Mouse (Mus musculus) intestine, postnatal 0 days (tissue): ENCODE measurements around the gene Nufip2. TPM values are rescaled to one million over a fixed set of nuclear protein-coding genes. Genes with fewer than 3 reads are reported as not detected.

Experiments
- ATAC-seq: fragments of 200-750 bp; cut with Nextera tagmentation; 2 replicates; pipeline ENCODE4 v1.8.0; 2017; ENCODE audit warnings: mild to moderate bottlenecking, moderate TSS enrichment, moderate library complexity
- H3K27ac ChIP-seq: fragments of 300-500 bp; sonication (generic); 2 replicates; pipeline ENCODE4 v1.5.1; 2014; ENCODE audit warnings: mild to moderate bottlenecking, low read depth, low read length, moderate library complexity
- H3K27me3 ChIP-seq: fragments of 300-500 bp; sonication (generic); replicated peaks from 2 replicates; pipeline ENCODE4 v1.6.1; 2014; ENCODE audit warnings: low read length, mixed read lengths; ENCODE audit not compliant: control insufficient read depth, insufficient read depth
- H3K36me3 ChIP-seq: fragments of 300-500 bp; sonication (generic); 2 replicates; pipeline ENCODE4 v1.6.1; 2014; ENCODE audit warnings: mild to moderate bottlenecking, moderate library complexity; ENCODE audit not compliant: control insufficient read depth, insufficient read depth
- H3K4me1 ChIP-seq: fragments of 300-500 bp; sonication (generic); replicated peaks from 2 replicates; pipeline ENCODE4 v1.6.1; 2014; ENCODE audit warnings: antibody characterized with exemption, low read length, mixed read lengths; ENCODE audit not compliant: control insufficient read depth, insufficient read depth
- H3K4me2 ChIP-seq: fragments of 300-500 bp; sonication (generic); replicated peaks from 2 replicates; pipeline ENCODE4 v1.6.1; 2014; ENCODE audit warnings: low read depth, mild to moderate bottlenecking, moderate library complexity
- H3K4me3 ChIP-seq: fragments of 300-500 bp; sonication (generic); 2 replicates; pipeline ENCODE4 v1.5.1; 2014; ENCODE audit warnings: low read depth, low read length
- H3K9ac ChIP-seq: fragments of 300-500 bp; sonication (generic); 2 replicates; pipeline ENCODE4 v1.6.1; 2014; ENCODE audit warnings: mild to moderate bottlenecking, low read depth, low read length
- H3K9me3 ChIP-seq: fragments of 300-500 bp; sonication (generic); 2 replicates; pipeline ENCODE4 v1.6.1; 2016; ENCODE audit warnings: mixed run types; ENCODE audit not compliant: control insufficient read depth
- CTCF ChIP-seq: sonication (generic); IDR thresholded peaks from 2 replicates; pipeline ENCODE4 v1.5.1; 2016; ENCODE audit warnings: low read depth, mild to moderate bottlenecking, control low read depth, antibody characterized with exemption, moderate library complexity
- WGBS: fragments of 180-500 bp; shearing (Covaris S2); extraction: QIAGEN DNeasy Blood & Tissue Kit; methylation state at CpG from one replicate; pipeline ENCODE4 v1.1.7; 2014; 5-methylcytosine and 5-hydroxymethylcytosine counted together
- polyA plus RNA-seq: library from polyadenylated mRNA; unstranded; fragments of >200 nt; fragmentation: Nextera tagmentation; extraction: Ambion mirVana; gene quantifications from 2 replicates; pipeline ENCODE4 v1.2.1, GENCODE M21; 2015

Gene Nufip2
- polyA plus RNA-seq, 1 experiment from 2014 or later: 4.6 TPM

- no peaks in the 10 kb centered on the region for H3K27me3 ChIP-seq
- no peak for ATAC-seq
- H3K9ac ChIP-seq: no peak overlapping the region
- no peaks in the 10 kb centered on the region for H3K36me3 ChIP-seq
- H3K4me2 ChIP-seq: no peak overlapping the region
- TF ChIP-seq CTCF: no peak
- 80% methylated on average over 5 of the region's 5 CpGs for WGBS
- no peaks in the 10 kb centered on the region for H3K9me3 ChIP-seq
- no peak overlapping the region for H3K27ac ChIP-seq
- no peaks in the 10 kb centered on the region for H3K4me1 ChIP-seq
- no peak overlapping the region for H3K4me3 ChIP-seq
Observed at GRCm38 (mm10) chr11:77748996-77749395, 63.0 kb downstream of the Nufip2 start.

- 43% methylated on average over 5 of the region's 5 CpGs for WGBS
- H3K27me3 ChIP-seq: no peaks in the 10 kb centered on the region
Observed at GRCm38 (mm10) chr11:77752525-77752924, 66.6 kb downstream of the Nufip2 start.

GRCm38 (mm10) chr11:77753469-77753868 is 67.5 kb downstream of the Nufip2 start:
- TF ChIP-seq CTCF: no peak
- H3K9me3 ChIP-seq: no peaks in the 10 kb centered on the region
- no peak overlapping the region for H3K4me2 ChIP-seq
- H3K9ac ChIP-seq: no peak overlapping the region
- no peaks in the 10 kb centered on the region for H3K36me3 ChIP-seq
- H3K4me3 ChIP-seq: no peak overlapping the region
- ATAC-seq: no peak
- no peaks in the 10 kb centered on the region for H3K27me3 ChIP-seq
- no peaks in the 10 kb centered on the region for H3K4me1 ChIP-seq
- 81% methylated on average over 3 of the region's 3 CpGs for WGBS
- no peak overlapping the region for H3K27ac ChIP-seq

More at GRCm38 (mm10) chr11:77752525-77752924, 66.6 kb downstream of the Nufip2 start:
- Histone ChIP-seq H3K4me2 (no peak overlapping the region), H3K4me1 (no peaks in the 10 kb centered on the region), H3K4me3 (no peak overlapping the region), H3K9me3 (no peaks in the 10 kb centered on the region), H3K27ac (no peak overlapping the region), H3K36me3 (no peaks in the 10 kb centered on the region), H3K9ac (no peak overlapping the region)
- no peak for TF ChIP-seq CTCF
- peak; percentile 60 for ATAC-seq

- Histone ChIP-seq H3K4me3 (no peak overlapping the region), H3K9me3 (no peaks in the 10 kb centered on the region), H3K27me3 (no peaks in the 10 kb centered on the region), H3K4me2 (no peak overlapping the region), H3K4me1 (no peaks in the 10 kb centered on the region), H3K36me3 (no peaks in the 10 kb centered on the region), H3K9ac (no peak overlapping the region), H3K27ac (no peak overlapping the region)
- WGBS: 89% methylated on average over 4 of the region's 4 CpGs
- no peak for ATAC-seq
- no peak for TF ChIP-seq CTCF
Observed at GRCm38 (mm10) chr11:77760031-77760430, 74.1 kb downstream of the Nufip2 start.

- H3K9me3 ChIP-seq: no peaks in the 10 kb centered on the region
- peaks cover 12% of the 10 kb centered on the region for H3K4me1 ChIP-seq
- H3K4me3 ChIP-seq: peak within 1 kb of the TSS; percentile 87
- H3K9ac ChIP-seq: peak within 1 kb of the TSS; percentile 94
- peak within 1 kb of the TSS; percentile 91 for H3K4me2 ChIP-seq
- H3K36me3 ChIP-seq: no peaks in the 10 kb centered on the region
- H3K27me3 ChIP-seq: no peaks in the 10 kb centered on the region
- peak within 1 kb of the TSS; percentile 94 for H3K27ac ChIP-seq
- TF ChIP-seq CTCF: peak; percentile 74
- ATAC-seq: peak; percentile 69
- 3% methylated on average over 65 of the region's 79 CpGs for WGBS
Observed at GRCm38 (mm10) chr11:77762783-77763672, 77.1 kb downstream of the Nufip2 start, which contains the start of gene Myo18a. TSS of gene Myo18a (plus strand) at chr11:77763246.

- peak overlapping the region; percentile 94 for H3K9ac ChIP-seq
- H3K4me3 ChIP-seq: peak overlapping the region; percentile 87
- peak; percentile 45 for ATAC-seq
- no peaks in the 10 kb centered on the region for H3K36me3 ChIP-seq
- no peak for TF ChIP-seq CTCF
- H3K27ac ChIP-seq: peak overlapping the region; percentile 94
- peak overlapping the region; percentile 91 for H3K4me2 ChIP-seq
- H3K27me3 ChIP-seq: no peaks in the 10 kb centered on the region
- H3K4me1 ChIP-seq: peaks cover 12% of the 10 kb centered on the region
- 5% methylated on average over 26 of the region's 26 CpGs for WGBS
- H3K9me3 ChIP-seq: no peaks in the 10 kb centered on the region
Observed at GRCm38 (mm10) chr11:77763673-77764340, 77.9 kb downstream of the Nufip2 start.
